Mouse (Mus musculus): Measurements from ENCODE around the gene Mthfr.
"Not testable (repeated sequence)": the region's sequence is repeated elsewhere in the genome, so short reads cannot be mapped to it uniquely, and the experiment has no call there.

Mthfr gene

GRCm38 (mm10) chr4:148039254-148040028, 564 bp downstream of the Mthfr start:
- DNase-seq (ENCODE audit: extremely low read depth, insufficient read length, low spot score) = no peak

- peak; percentile 26 for DNase-seq (ENCODE audit: extremely low read depth, insufficient read length, low spot score)
Measured at GRCm38 (mm10) chr4:148040029-148040830, 1.4 kb downstream of the Mthfr start.

- DNase-seq (ENCODE audit: extremely low read depth, insufficient read length, low spot score) = peak; percentile 52
Measured at GRCm38 (mm10) chr4:148040933-148041610, 2.2 kb downstream of the Mthfr start.

- no peak for DNase-seq (ENCODE audit: extremely low read depth, insufficient read length, low spot score)
Measured at GRCm38 (mm10) chr4:148041611-148042191, 2.8 kb downstream of the Mthfr start.

GRCm38 (mm10) chr4:148043327-148043726, 4.5 kb downstream of the Mthfr start:
- DNase-seq (ENCODE audit: extremely low read depth, insufficient read length, low spot score) = not testable (repeated sequence)

- DNase-seq (ENCODE audit: extremely low read depth, insufficient read length, low spot score) = no peak
Measured at GRCm38 (mm10) chr4:148044113-148044512, 5.2 kb downstream of the Mthfr start.

GRCm38 (mm10) chr4:148046450-148047031, 7.7 kb downstream of the Mthfr start:
- no peak for DNase-seq (ENCODE audit: extremely low read depth, insufficient read length, low spot score)

GRCm38 (mm10) chr4:148050396-148050914, 11.6 kb downstream of the Mthfr start:
- not testable (repeated sequence) for DNase-seq (ENCODE audit: extremely low read depth, insufficient read length, low spot score)

- DNase-seq (ENCODE audit: extremely low read depth, insufficient read length, low spot score) = no peak
Measured at GRCm38 (mm10) chr4:148051046-148051776, 12.3 kb downstream of the Mthfr start.

GRCm38 (mm10) chr4:148051886-148052285, 13.0 kb downstream of the Mthfr start:
- no peak for DNase-seq (ENCODE audit: extremely low read depth, insufficient read length, low spot score)

GRCm38 (mm10) chr4:148052976-148053375, 14.1 kb downstream of the Mthfr start:
- no peak for DNase-seq (ENCODE audit: extremely low read depth, insufficient read length, low spot score)

GRCm38 (mm10) chr4:148053417-148053920, 14.6 kb downstream of the Mthfr start:
- DNase-seq (ENCODE audit: extremely low read depth, insufficient read length, low spot score) = no peak

GRCm38 (mm10) chr4:148054961-148055695, 16.3 kb downstream of the Mthfr start:
- no peak for DNase-seq (ENCODE audit: extremely low read depth, insufficient read length, low spot score)

GRCm38 (mm10) chr4:148056246-148056645, 17.4 kb downstream of the Mthfr start:
- DNase-seq (ENCODE audit: extremely low read depth, insufficient read length, low spot score) = no peak

- DNase-seq (ENCODE audit: extremely low read depth, insufficient read length, low spot score) = no peak
Measured at GRCm38 (mm10) chr4:148056801-148057200, 17.9 kb downstream of the Mthfr start.

- DNase-seq (ENCODE audit: extremely low read depth, insufficient read length, low spot score) = no peak
Measured at GRCm38 (mm10) chr4:148057661-148058209, 18.9 kb downstream of the Mthfr start.

GRCm38 (mm10) chr4:148058218-148058819, 19.4 kb downstream of the Mthfr start:
- no peak for DNase-seq (ENCODE audit: extremely low read depth, insufficient read length, low spot score)

GRCm38 (mm10) chr4:148058993-148059392, 20.1 kb downstream of the Mthfr start:
- DNase-seq (ENCODE audit: extremely low read depth, insufficient read length, low spot score) = no peak

All from 3134 (cell line).